ENCODE assay signal across 1 mouse cellular context in the genomic region with DNA sequence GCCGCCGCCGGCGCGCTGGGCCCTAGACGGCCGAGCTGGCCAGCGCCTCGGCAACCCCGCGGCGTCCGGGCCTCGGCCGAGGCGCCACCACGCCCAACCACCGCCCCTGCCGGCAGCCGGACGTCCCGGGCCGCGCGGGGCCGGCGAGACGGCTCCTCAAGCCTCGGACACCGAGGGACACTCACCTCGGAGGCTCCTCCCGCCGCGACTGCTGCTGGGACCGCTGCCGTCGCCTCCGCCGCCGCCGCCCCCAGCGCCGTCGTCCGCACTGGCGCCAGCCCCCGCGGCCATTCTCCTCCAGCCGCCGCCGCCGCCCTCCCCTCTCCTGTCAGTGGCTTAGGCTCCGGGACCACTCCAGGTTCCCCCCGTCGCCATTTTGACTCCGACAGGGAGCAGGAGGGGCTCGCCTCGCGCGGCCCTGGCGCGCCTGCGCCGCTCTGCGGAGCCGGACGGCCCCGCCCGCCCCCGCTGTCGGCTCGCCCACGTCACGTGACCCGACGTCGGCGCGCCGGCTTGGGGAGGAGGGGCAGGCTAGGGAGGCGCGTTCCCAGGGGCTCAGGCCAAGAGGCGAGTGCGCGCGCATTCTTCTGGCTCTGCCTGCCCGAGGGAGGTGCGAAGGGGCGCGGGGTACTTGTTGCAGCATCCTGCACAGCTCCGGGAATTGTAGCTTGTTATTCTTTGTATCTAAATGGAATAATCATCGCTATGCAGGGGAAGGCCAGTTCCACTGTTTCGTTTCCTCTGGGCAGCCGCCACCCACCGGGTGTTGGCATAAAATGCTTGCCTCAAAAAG.
A peak's percentile ranks its signal among the peaks of the same experiment; 100 is the strongest.
TF ChIP-seq lines count a peak whose summit lies in the region.

A gene (minus strand): TSS at position 441 of the 793 bp plus-strand sequence.

TF ChIP-seq in CH12.LX, 34 proteins besides CTCF, POLR2A, EP300 and RAD21 (continued from another document):
- peak; percentile 88 for TF ChIP-seq NRF1 (IDR thresholded peaks at IDR 0.05; ENCODE audit: low read depth, low read length)
- TF ChIP-seq HCFC1 (IDR thresholded peaks at IDR 0.05; ENCODE audit: low read depth, low read length), result 0 out of 2 replicates have a peak, but pooled peaks have one; percentile 24
- peak; percentile 96 for TF ChIP-seq USF1 (IDR thresholded peaks at IDR 0.05; ENCODE audit: low read depth, low read length)
- TF ChIP-seq E2F4 (IDR thresholded peaks at IDR 0.05; ENCODE audit: insufficient replicate concordance, low read depth, low read length), result no peak
- no peak for TF ChIP-seq JUN (IDR thresholded peaks at IDR 0.05; ENCODE audit: insufficient read depth, low read depth, low read length)
- TF ChIP-seq JUND (conservative IDR thresholded peaks at IDR 0.05; ENCODE audit: low read depth, low read length), result no peak
- TF ChIP-seq ETS1 (conservative IDR thresholded peaks at IDR 0.05; ENCODE audit: low read depth, low read length), result no peak; the same call in 1 of the 2 replicates
- no peak for TF ChIP-seq GABPA (IDR thresholded peaks at IDR 0.05; ENCODE audit: insufficient replicate concordance, low read depth, low read length)
- TF ChIP-seq NELFE (IDR thresholded peaks at IDR 0.05; ENCODE audit: low read depth, low read length), result peak; percentile 39; the same call in 1 of the 2 replicates
- peak; percentile 50; the same call in 1 of the 2 replicates for TF ChIP-seq MEF2A (IDR thresholded peaks at IDR 0.05; ENCODE audit: borderline replicate concordance, low read depth, low read length)
- TF ChIP-seq USF2 (conservative IDR thresholded peaks at IDR 0.05; ENCODE audit: low read depth, low read length), result peak; percentile 84
- TF ChIP-seq CHD2 (IDR thresholded peaks at IDR 0.05; ENCODE audit: low read length), result peak; percentile 29; the same call in 1 of the 2 replicates
- TF ChIP-seq TCF12 (IDR thresholded peaks at IDR 0.05; ENCODE audit: low read depth, low read length), result peak; percentile 67
- no peak for TF ChIP-seq ZC3H11A (IDR thresholded peaks at IDR 0.05; ENCODE audit: low read depth, low read length)
- no peak for TF ChIP-seq MYC (IDR thresholded peaks at IDR 0.05; ENCODE audit: low read depth, low read length)
- TF ChIP-seq CHD1 (IDR thresholded peaks at IDR 0.05; ENCODE audit: low read depth, low read length), result no peak
- TF ChIP-seq BHLHE40 (IDR thresholded peaks at IDR 0.05; ENCODE audit: low read depth, low read length), result peak; percentile 89
- peak; percentile 60; the same call in 1 of the 2 replicates for TF ChIP-seq MAZ (IDR thresholded peaks at IDR 0.05; ENCODE audit: low read depth, low read length)
- TF ChIP-seq PAX5 (IDR thresholded peaks at IDR 0.05; ENCODE audit: low read length), result no peak
